Mouse (Mus musculus) bone marrow, adult 2 months (tissue): ENCODE results near the gene Hydin. TPM values are rescaled to one million over a fixed set of nuclear protein-coding genes. Genes with fewer than 3 reads are reported as not detected.
A peak's percentile ranks its signal among the peaks of the same experiment; 100 is the strongest.

ENCODE experiments used
- H3K27ac ChIP-seq: fragments of 200-500 bp; 2 replicates; pipeline ENCODE4 v1.5.1; 2012; ENCODE audit warnings: low read depth, mild to moderate bottlenecking, control low read depth, inconsistent platforms, low read length; ENCODE audit not compliant: control insufficient read depth, poor library complexity, insufficient read depth
- H3K4me1 ChIP-seq: fragments of 200-500 bp; 2 replicates; pipeline ENCODE4 v1.6.1; 2011; ENCODE audit warnings: low read length; ENCODE audit not compliant: control insufficient read depth, insufficient read depth
- H3K4me3 ChIP-seq: fragments of 200-500 bp; replicated peaks from 2 replicates; pipeline ENCODE3; 2011; ENCODE audit warnings: mild to moderate bottlenecking, low read depth, low read length, control low read depth; ENCODE audit not compliant: control insufficient read depth
- CTCF ChIP-seq: fragments of 200-500 bp; IDR thresholded peaks from 2 replicates; pipeline ENCODE4 v1.5.1; 2011; ENCODE audit warnings: low read length, control low read depth; ENCODE audit not compliant: control insufficient read depth, insufficient read depth
- POLR2A ChIP-seq: fragments of 200-500 bp; IDR thresholded peaks from 2 replicates; pipeline ENCODE4 v1.6.1; 2011; ENCODE audit warnings: low read depth, mild to moderate bottlenecking, control low read depth, low read length, borderline replicate concordance; ENCODE audit not compliant: control insufficient read depth
- WGBS: fragments of 180-500 bp; shearing (Covaris S2); methylation state at CpG from one replicate; pipeline ENCODE4 v1.1.7; 2018; 5-methylcytosine and 5-hydroxymethylcytosine counted together
- polyA plus RNA-seq: library from polyadenylated mRNA; stranded (reverse); fragments of >200 nt; gene quantifications from 2 replicates; pipeline ENCODE4 v1.2.4, GENCODE M21; 2011; ENCODE audit warnings: low replicate concordance; ENCODE audit not compliant: missing spikeins, insufficient read depth, insufficient read length

Gene Hydin
- polyA plus RNA-seq, 1 experiment = not detected

GRCm38 (mm10) chr8:110487644-110488043, 220.9 kb downstream of the Hydin start:
- TF ChIP-seq POLR2A (no peak), CTCF (no peak)
- 87% methylated on average over 6 of the region's 6 CpGs for WGBS
- no peak overlapping the region for H3K27ac ChIP-seq
- no peaks in the 10 kb centered on the region for H3K4me1 ChIP-seq
- no peak overlapping the region for H3K4me3 ChIP-seq

DNA sequence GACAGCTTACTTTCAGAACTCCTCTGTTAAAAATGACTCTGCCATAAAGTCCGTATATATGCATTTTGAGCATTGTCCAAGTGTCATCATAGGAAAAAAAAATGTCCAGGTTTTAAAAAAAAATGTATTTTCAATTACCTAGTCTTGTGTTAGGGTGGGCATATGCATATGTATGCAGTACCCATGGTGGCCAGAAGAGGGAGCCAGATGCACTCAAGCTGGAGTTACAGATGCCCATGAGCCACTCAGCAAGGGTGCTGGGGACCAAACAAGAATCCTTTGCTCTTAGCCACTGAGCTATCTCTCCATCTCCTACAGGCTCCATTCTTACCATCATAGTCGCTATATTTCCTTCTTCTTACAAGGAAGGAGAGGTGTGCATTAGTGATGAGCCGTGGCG, 222.6 kb downstream of the Hydin start:
- TF ChIP-seq POLR2A (no peak), CTCF (peak; percentile 55; the same call in 1 of the 2 replicates)
- no peak overlapping the region for H3K27ac ChIP-seq
- no peaks in the 10 kb centered on the region for H3K4me1 ChIP-seq
- no peak overlapping the region for H3K4me3 ChIP-seq
- WGBS = 70% methylated on average over 4 of the region's 4 CpGs

GRCm38 (mm10) chr8:110491118-110491517, 224.3 kb downstream of the Hydin start:
- 78% methylated on average over 5 of the region's 5 CpGs for WGBS

DNA sequence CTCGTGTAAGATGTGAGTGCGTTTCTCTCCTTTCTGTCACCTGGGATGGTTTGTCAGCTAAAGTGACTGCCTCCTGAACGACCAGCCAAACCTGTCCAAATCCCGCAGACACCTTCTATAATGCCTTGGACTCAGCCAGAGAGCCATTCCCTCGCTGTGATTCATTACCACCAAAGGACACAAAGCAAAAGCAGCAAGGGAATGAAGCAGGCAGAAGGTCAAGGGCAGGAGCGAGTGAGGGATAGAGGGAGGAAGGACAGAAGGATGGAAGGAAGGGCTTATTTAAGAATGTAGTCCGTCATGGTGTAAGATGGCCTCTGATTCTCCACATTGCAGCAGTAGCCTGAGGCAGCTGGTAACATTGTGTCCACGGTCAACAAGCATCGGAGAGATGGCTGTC, 229.5 kb downstream of the Hydin start:
- TF ChIP-seq CTCF (no peak), POLR2A (no peak)
- Histone ChIP-seq H3K27ac (no peak overlapping the region), H3K4me1 (no peaks in the 10 kb centered on the region), H3K4me3 (no peak overlapping the region)
- 73% methylated on average over 9 of the region's 9 CpGs for WGBS

More at GRCm38 (mm10) chr8:110491118-110491517, 224.3 kb downstream of the Hydin start:
- no peak overlapping the region for H3K4me3 ChIP-seq
- H3K27ac ChIP-seq = no peak overlapping the region
- no peaks in the 10 kb centered on the region for H3K4me1 ChIP-seq
- TF ChIP-seq POLR2A = no peak
- no peak for TF ChIP-seq CTCF

DNA sequence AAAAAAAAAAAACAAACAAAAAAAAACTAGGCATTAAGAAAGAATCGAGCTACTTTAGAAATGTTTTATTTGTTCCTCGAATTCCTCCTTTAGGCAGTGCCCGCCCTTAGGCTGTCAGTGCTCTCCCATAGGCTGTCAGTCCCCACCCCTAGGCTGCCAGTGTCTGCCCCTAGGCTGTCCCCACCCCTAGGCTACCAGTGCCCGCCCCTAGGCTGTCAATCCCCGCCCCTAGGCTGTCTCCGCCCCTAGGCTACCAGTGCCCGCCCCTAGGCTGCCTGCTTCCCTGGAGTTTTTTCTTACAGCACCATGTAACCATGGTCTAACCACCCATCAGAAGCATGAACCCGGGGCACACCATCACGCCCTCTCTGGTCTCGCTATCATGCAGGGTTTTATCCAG, 233.5 kb downstream of the Hydin start:
- Histone ChIP-seq H3K4me3 (no peak overlapping the region), H3K27ac (no peak overlapping the region), H3K4me1 (no peaks in the 10 kb centered on the region)
- TF ChIP-seq POLR2A = no peak
- TF ChIP-seq CTCF = no peak
- WGBS = 26% methylated on average over 10 of the region's 10 CpGs

DNA sequence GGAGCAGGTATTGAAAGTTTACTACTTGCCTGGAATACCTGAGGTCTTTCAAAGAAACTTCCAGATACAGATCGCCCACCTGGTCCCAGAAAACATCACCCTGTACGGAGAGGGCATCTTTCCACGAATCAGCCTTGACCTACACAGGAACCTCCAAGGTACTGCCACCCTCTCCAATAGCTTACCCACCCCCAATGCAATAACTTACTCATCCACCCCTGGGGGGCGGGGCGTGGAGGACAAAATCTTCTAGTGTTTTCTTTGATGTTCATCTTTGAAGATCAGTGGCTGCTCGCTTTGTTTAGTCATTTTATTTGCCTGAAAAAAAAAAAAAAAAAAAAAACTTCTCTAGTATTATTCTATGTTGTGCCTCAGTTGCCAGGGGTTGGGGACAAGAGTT, 233.9 kb downstream of the Hydin start:
- no peak overlapping the region for H3K4me3 ChIP-seq
- WGBS = 56% methylated on average over 6 of the region's 6 CpGs
- H3K4me1 ChIP-seq = no peaks in the 10 kb centered on the region
- no peak overlapping the region for H3K27ac ChIP-seq
- no peak for TF ChIP-seq CTCF
- TF ChIP-seq POLR2A = no peak

DNA sequence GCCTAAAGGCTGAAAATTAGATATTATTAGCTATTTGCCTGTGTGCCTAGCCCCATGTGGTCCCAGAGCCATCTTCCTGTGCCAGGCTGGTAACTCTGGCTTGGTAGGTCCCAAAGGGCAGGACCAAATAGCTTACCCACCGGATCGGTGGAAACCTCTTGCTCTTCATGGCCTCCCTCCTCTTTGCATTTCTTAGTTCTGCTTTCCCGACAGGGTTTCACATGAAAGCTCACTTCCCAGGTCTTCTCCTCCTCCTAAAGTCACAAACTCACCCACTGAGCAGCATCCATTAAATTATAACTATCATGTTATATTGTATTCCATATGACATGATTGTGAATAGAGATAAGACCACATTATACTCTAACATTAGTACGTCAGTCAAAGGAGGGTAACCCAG, 234.6 kb downstream of the Hydin start:
- WGBS = 74% methylated on average over 4 of the region's 4 CpGs
- H3K4me1 ChIP-seq = no peaks in the 10 kb centered on the region
- no peak overlapping the region for H3K4me3 ChIP-seq
- no peak overlapping the region for H3K27ac ChIP-seq
- no peak for TF ChIP-seq POLR2A
- TF ChIP-seq CTCF = no peak

DNA sequence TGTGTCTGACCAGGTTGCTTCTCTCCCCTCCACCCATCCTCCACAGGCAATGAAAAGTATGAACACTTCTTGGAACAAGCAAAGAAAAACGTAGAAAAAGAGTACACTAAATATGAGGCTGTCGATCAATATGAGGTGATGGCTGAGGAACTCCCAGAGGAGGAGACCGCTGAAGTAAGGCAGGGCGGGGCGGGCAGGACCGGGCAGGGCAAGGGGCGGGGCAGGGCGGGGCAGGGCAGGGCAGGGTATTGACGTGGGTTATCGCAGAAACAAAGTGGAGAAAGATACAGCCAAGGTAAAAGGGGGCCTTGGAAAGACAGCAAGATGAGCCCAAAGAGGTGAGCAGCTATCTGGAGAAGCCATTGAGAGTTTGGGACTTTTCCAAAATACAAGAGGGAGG, 236.1 kb downstream of the Hydin start:
- 16% methylated on average over 10 of the region's 10 CpGs for WGBS
- TF ChIP-seq POLR2A = no peak
- TF ChIP-seq CTCF = no peak

GRCm38 (mm10) chr8:110508766-110509165, 242.0 kb downstream of the Hydin start:
- TF ChIP-seq CTCF = no peak
- no peak for TF ChIP-seq POLR2A
- no peak overlapping the region for H3K27ac ChIP-seq
- WGBS = 62% methylated on average over 3 of the region's 3 CpGs
- H3K4me1 ChIP-seq = no peaks in the 10 kb centered on the region
- H3K4me3 ChIP-seq = no peak overlapping the region

More for the DNA sequence above, 236.1 kb downstream of the Hydin start:
- H3K27ac ChIP-seq = no peak overlapping the region
- no peaks in the 10 kb centered on the region for H3K4me1 ChIP-seq
- no peak overlapping the region for H3K4me3 ChIP-seq

DNA sequence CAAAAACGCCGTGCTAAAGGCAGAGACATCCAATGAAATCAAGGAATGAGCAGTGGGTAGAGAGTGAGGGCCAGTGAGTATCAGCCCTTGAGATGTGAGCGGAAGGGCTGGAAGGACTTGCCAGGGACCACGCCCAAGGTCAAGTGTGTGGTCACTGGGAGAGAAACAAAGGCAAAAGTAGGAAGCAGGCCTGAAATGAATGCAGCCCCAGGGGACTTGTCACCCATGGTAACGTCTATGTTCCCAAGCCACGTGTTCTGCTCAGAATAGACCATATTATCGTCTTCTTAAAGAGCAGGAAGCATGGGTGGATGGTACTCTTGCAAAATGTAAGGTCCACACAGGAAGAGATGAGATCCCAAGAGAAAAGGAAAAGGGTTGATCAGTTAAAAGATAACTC, 253.0 kb downstream of the Hydin start:
- no peak overlapping the region for H3K27ac ChIP-seq
- TF ChIP-seq CTCF (no peak), POLR2A (no peak)
- H3K4me1 ChIP-seq = no peaks in the 10 kb centered on the region
- H3K4me3 ChIP-seq = no peak overlapping the region
- 59% methylated on average over 7 of the region's 7 CpGs for WGBS
